Mouse (Mus musculus): ENCODE measurements around the gene Ccdc163. TPM values are rescaled to one million over a fixed set of nuclear protein-coding genes. Genes with fewer than 3 reads are reported as not detected.

Gene Ccdc163
- polyA plus RNA-seq, 1 experiment: 60.7 TPM

GRCm38 (mm10) chr4:116768510-116768909 lies 60.2 kb downstream of the Ccdc163 start:
- H3K27ac ChIP-seq (ENCODE audit: control insufficient read depth, insufficient read depth, low read depth, low read length, poor library complexity): peak overlapping the region; percentile 69
- H3K4me1 ChIP-seq (ENCODE audit: control insufficient read depth, insufficient read depth, low read length): no peaks in the 10 kb centered on the region; the same call in 1 of the 2 replicates
- no peak overlapping the region for H3K4me3 ChIP-seq (replicated peaks; ENCODE audit: control insufficient read depth, low read depth, low read length)
- TF ChIP-seq CTCF (IDR thresholded peaks at IDR 0.05; ENCODE audit: control insufficient read depth, insufficient read depth, low read length): no peak
- no peak for TF ChIP-seq POLR2A (IDR thresholded peaks at IDR 0.05; ENCODE audit: borderline replicate concordance, control insufficient read depth, low read depth, low read length)
- 52% methylated on average over 5 of the region's 5 CpGs for WGBS

GRCm38 (mm10) chr4:116769060-116769459 lies 60.8 kb downstream of the Ccdc163 start:
- H3K27ac ChIP-seq (ENCODE audit: control insufficient read depth, insufficient read depth, low read depth, low read length, poor library complexity): peak overlapping the region; percentile 69
- TF ChIP-seq CTCF (IDR thresholded peaks at IDR 0.05; ENCODE audit: control insufficient read depth, insufficient read depth, low read length): no peak
- TF ChIP-seq POLR2A (IDR thresholded peaks at IDR 0.05; ENCODE audit: borderline replicate concordance, control insufficient read depth, low read depth, low read length): no peak
- H3K4me1 ChIP-seq (ENCODE audit: control insufficient read depth, insufficient read depth, low read length): no peaks in the 10 kb centered on the region; the same call in 1 of the 2 replicates
- H3K4me3 ChIP-seq (replicated peaks; ENCODE audit: control insufficient read depth, low read depth, low read length): no peak overlapping the region

- H3K4me3 ChIP-seq (replicated peaks; ENCODE audit: control insufficient read depth, low read depth, low read length): no peak overlapping the region
- WGBS: 78% methylated on average over 5 of the region's 5 CpGs
- no peak overlapping the region for H3K27ac ChIP-seq (ENCODE audit: control insufficient read depth, insufficient read depth, low read depth, low read length, poor library complexity)
- TF ChIP-seq CTCF (IDR thresholded peaks at IDR 0.05; ENCODE audit: control insufficient read depth, insufficient read depth, low read length) (no peak), POLR2A (IDR thresholded peaks at IDR 0.05; ENCODE audit: borderline replicate concordance, control insufficient read depth, low read depth, low read length) (no peak)
- H3K4me1 ChIP-seq (ENCODE audit: control insufficient read depth, insufficient read depth, low read length): peaks cover 4% of the 10 kb centered on the region
Measured at GRCm38 (mm10) chr4:116776391-116776790, 68.1 kb downstream of the Ccdc163 start.

- H3K27ac ChIP-seq (ENCODE audit: control insufficient read depth, insufficient read depth, low read depth, low read length, poor library complexity): no peak overlapping the region
- 60% methylated on average over 3 of the region's 3 CpGs for WGBS
- no peak overlapping the region for H3K4me3 ChIP-seq (replicated peaks; ENCODE audit: control insufficient read depth, low read depth, low read length)
- peaks cover 4% of the 10 kb centered on the region for H3K4me1 ChIP-seq (ENCODE audit: control insufficient read depth, insufficient read depth, low read length)
- TF ChIP-seq POLR2A (IDR thresholded peaks at IDR 0.05; ENCODE audit: borderline replicate concordance, control insufficient read depth, low read depth, low read length) (no peak), CTCF (IDR thresholded peaks at IDR 0.05; ENCODE audit: control insufficient read depth, insufficient read depth, low read length) (no peak)
Measured at GRCm38 (mm10) chr4:116777079-116777478, 68.8 kb downstream of the Ccdc163 start.

- H3K4me1 ChIP-seq (ENCODE audit: control insufficient read depth, insufficient read depth, low read length): peaks cover 4% of the 10 kb centered on the region
- TF ChIP-seq CTCF (IDR thresholded peaks at IDR 0.05; ENCODE audit: control insufficient read depth, insufficient read depth, low read length) (no peak), POLR2A (IDR thresholded peaks at IDR 0.05; ENCODE audit: borderline replicate concordance, control insufficient read depth, low read depth, low read length) (no peak)
- 0 out of 2 replicates have a peak overlapping the region, but pooled peaks have one; percentile 10 for H3K27ac ChIP-seq (ENCODE audit: control insufficient read depth, insufficient read depth, low read depth, low read length, poor library complexity)
- no peak overlapping the region for H3K4me3 ChIP-seq (replicated peaks; ENCODE audit: control insufficient read depth, low read depth, low read length)
- 70% methylated on average over 2 of the region's 2 CpGs for WGBS
Measured at GRCm38 (mm10) chr4:116780541-116780940, 72.2 kb downstream of the Ccdc163 start.

GRCm38 (mm10) chr4:116781366-116781765 lies 73.1 kb downstream of the Ccdc163 start:
- TF ChIP-seq POLR2A (IDR thresholded peaks at IDR 0.05; ENCODE audit: borderline replicate concordance, control insufficient read depth, low read depth, low read length) (no peak), CTCF (IDR thresholded peaks at IDR 0.05; ENCODE audit: control insufficient read depth, insufficient read depth, low read length) (no peak)
- Histone ChIP-seq H3K4me3 (replicated peaks; ENCODE audit: control insufficient read depth, low read depth, low read length) (no peak overlapping the region), H3K4me1 (ENCODE audit: control insufficient read depth, insufficient read depth, low read length) (peaks cover 3% of the 10 kb centered on the region), H3K27ac (ENCODE audit: control insufficient read depth, insufficient read depth, low read depth, low read length, poor library complexity) (peak overlapping the region; percentile 69; the same call in 1 of the 2 replicates)
- WGBS: 34% methylated on average over 2 of the region's 2 CpGs

DNA sequence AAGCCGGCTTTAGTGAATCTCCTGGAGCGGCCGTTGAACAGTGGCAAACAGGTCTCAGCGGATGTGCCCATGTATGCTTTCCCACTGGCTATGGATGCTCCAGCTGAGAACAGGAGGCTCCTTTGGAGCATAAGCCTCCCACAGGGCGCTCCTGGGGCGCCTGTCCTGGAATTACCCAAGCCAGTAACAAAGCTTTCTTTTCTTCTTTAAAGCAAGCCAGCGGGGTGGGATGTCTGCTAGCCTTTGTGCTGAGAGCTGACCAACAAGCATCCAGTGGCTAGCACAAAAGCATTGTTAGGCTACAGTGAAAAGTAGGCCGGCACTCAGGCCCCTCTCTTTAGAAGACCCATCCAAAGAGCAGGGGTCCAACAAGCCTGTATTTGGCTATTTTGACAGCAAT lies 73.9 kb downstream of the Ccdc163 start:
- peaks cover 2% of the 10 kb centered on the region for H3K4me1 ChIP-seq (ENCODE audit: control insufficient read depth, insufficient read depth, low read length)
- TF ChIP-seq POLR2A (IDR thresholded peaks at IDR 0.05; ENCODE audit: borderline replicate concordance, control insufficient read depth, low read depth, low read length): no peak
- no peak for TF ChIP-seq CTCF (IDR thresholded peaks at IDR 0.05; ENCODE audit: control insufficient read depth, insufficient read depth, low read length)
- no peak overlapping the region for H3K4me3 ChIP-seq (replicated peaks; ENCODE audit: control insufficient read depth, low read depth, low read length)
- no peak overlapping the region for H3K27ac ChIP-seq (ENCODE audit: control insufficient read depth, insufficient read depth, low read depth, low read length, poor library complexity)
- 88% methylated on average over 8 of the region's 8 CpGs for WGBS

DNA sequence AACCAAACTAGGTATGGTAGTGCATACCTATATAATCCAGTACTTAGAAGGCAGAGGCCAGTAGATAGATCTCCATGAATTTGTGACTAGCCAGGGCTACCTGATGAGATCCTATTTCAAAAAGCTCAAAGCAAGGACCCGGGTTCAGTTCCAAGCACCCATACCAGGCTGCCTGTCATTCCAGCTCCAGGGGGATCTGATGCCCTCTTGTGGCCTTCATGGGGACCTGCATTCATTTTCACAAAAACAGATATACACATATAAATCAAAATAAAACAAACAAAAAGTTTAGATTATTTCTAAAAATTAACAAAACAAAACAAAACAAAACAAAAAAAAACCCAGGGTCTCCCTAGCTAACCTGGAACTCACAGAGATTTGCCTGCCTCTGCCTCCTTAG lies 78.3 kb downstream of the Ccdc163 start:
- WGBS: 90% methylated on average over 1 of the region's 1 CpGs
- peak; percentile 32; the same call in 1 of the 2 replicates for TF ChIP-seq CTCF (IDR thresholded peaks at IDR 0.05; ENCODE audit: control insufficient read depth, insufficient read depth, low read length)
- TF ChIP-seq POLR2A (IDR thresholded peaks at IDR 0.05; ENCODE audit: borderline replicate concordance, control insufficient read depth, low read depth, low read length): no peak
- H3K4me3 ChIP-seq (replicated peaks; ENCODE audit: control insufficient read depth, low read depth, low read length): no peak overlapping the region

More for the DNA sequence above, 78.3 kb downstream of the Ccdc163 start:
- no peaks in the 10 kb centered on the region; the same call in 1 of the 2 replicates for H3K4me1 ChIP-seq (ENCODE audit: control insufficient read depth, insufficient read depth, low read length)
- H3K27ac ChIP-seq (ENCODE audit: control insufficient read depth, insufficient read depth, low read depth, low read length, poor library complexity): no peak overlapping the region
